Mouse (Mus musculus) spleen, adult 10 weeks (tissue): ENCODE results near the gene Cnih2. TPM values are rescaled to one million over a fixed set of nuclear protein-coding genes. Genes with fewer than 3 reads are reported as not detected.

ENCODE experiments used
- polyA plus RNA-seq: library from polyadenylated mRNA; stranded (reverse); fragments of 350-450 nt; fragmentation: Illumina TruSeq; extraction: RNeasy Lipid Tissue Mini Kit (QIAGEN cat#74804); gene quantifications from one replicate; pipeline ENCODE4 v1.2.3, GENCODE M21; 2015; ENCODE audit warnings: low replicate concordance; ENCODE audit not compliant: insufficient read depth

The Cnih2 gene
- not detected for polyA plus RNA-seq

GRCm38 (mm10) chr19:5098363-5099143 is at the start of gene Cnih2:
Gene Cnih2 (minus strand): TSS chr19:5098521.

GRCm38 (mm10) chr19:5118384-5118698 is 20.0 kb upstream of the Cnih2 start, which contains the start of gene Klc2:
Gene Klc2 (minus strand): TSS chr19:5118560.

GRCm38 (mm10) chr19:5106731-5107191 is 8.4 kb upstream of the Cnih2 start, which contains the start of gene Rab1b:
Gene Rab1b (minus strand): TSS chr19:5107072.

GRCm38 (mm10) chr19:5087884-5088728 is 10.2 kb downstream of the Cnih2 start, which contains the start of gene Yif1a:
Gene Yif1a (plus strand): TSS chr19:5088538.

GRCm38 (mm10) chr19:5085145-5085863 is 13.0 kb downstream of the Cnih2 start, which contains the start of gene Tmem151a:
Gene Tmem151a (minus strand): TSS chr19:5085531.

GRCm38 (mm10) chr19:5067867-5068569 is 30.3 kb downstream of the Cnih2 start, which contains the start of gene Cd248:
Gene Cd248 (plus strand): TSS chr19:5068078.

GRCm38 (mm10) chr19:5050047-5050905 is 48.0 kb downstream of the Cnih2 start, which contains the start of gene Rin1:
Gene Rin1 (plus strand): TSS chr19:5050481.

Other genes with a start within 250 kb of the Cnih2 start
- 10.2 TPM for gene Ctsf, start 243.4 kb downstream of the Cnih2 start, polyA plus RNA-seq
- not detected for gene Actn3, start 220.6 kb downstream of the Cnih2 start, polyA plus RNA-seq
- gene Zdhhc24, start 219.9 kb downstream of the Cnih2 start, polyA plus RNA-seq: 17.8 TPM
- 1.2 TPM for gene Bbs1, start 191.9 kb downstream of the Cnih2 start, polyA plus RNA-seq
- 28.7 TPM for gene Dpp3, start 170.2 kb downstream of the Cnih2 start, polyA plus RNA-seq
- 0.64 TPM for gene Peli3, start 155.4 kb downstream of the Cnih2 start, polyA plus RNA-seq
- 45.7 TPM for gene Mrpl11, start 136.4 kb downstream of the Cnih2 start, polyA plus RNA-seq
- 0.28 TPM for gene Npas4, start 108.2 kb downstream of the Cnih2 start, polyA plus RNA-seq
- gene Slc29a2, start 74.7 kb downstream of the Cnih2 start, polyA plus RNA-seq: 1.3 TPM
- gene B4gat1, start 59.7 kb downstream of the Cnih2 start, polyA plus RNA-seq: 10.3 TPM
- 0.86 TPM for gene AC124502.3, start 59.6 kb downstream of the Cnih2 start, polyA plus RNA-seq
- gene Brms1, start 57.2 kb downstream of the Cnih2 start, polyA plus RNA-seq: 22.9 TPM
- gene Rin1, start 48.0 kb downstream of the Cnih2 start, polyA plus RNA-seq: 0.51 TPM
- gene Cd248, start 30.4 kb downstream of the Cnih2 start, polyA plus RNA-seq: 1.2 TPM
- 0.29 TPM for gene Tmem151a, start 13.0 kb downstream of the Cnih2 start, polyA plus RNA-seq
- gene Yif1a, start 10.0 kb downstream of the Cnih2 start, polyA plus RNA-seq: 19.3 TPM
- 50.7 TPM for gene Rab1b, start 8.6 kb upstream of the Cnih2 start, polyA plus RNA-seq
- 9.6 TPM for gene Klc2, start 20.0 kb upstream of the Cnih2 start, polyA plus RNA-seq
- gene Pacs1, start 174.6 kb upstream of the Cnih2 start, polyA plus RNA-seq: 26.8 TPM
- 171 TPM for gene Sf3b2, start 196.9 kb upstream of the Cnih2 start, polyA plus RNA-seq
- 0.18 TPM for gene Gal3st3, start 199.8 kb upstream of the Cnih2 start, polyA plus RNA-seq
- not detected for gene Catsper1, start 237.2 kb upstream of the Cnih2 start, polyA plus RNA-seq